Mouse (Mus musculus) adrenal gland, adult 2 months (tissue): ENCODE measurements at regions not wholly inside any gene's neighbourhood (a gene's known extent, or its start where the extent isn't known, plus 50 kb on each side); places are given as distances from the start of the nearest gene placed in this dataset.
"Not testable (repeated sequence)": the region's sequence is repeated elsewhere in the genome, so short reads cannot be mapped to it uniquely, and the experiment has no call there.

ENCODE experiments used
- DNase-seq: peaks from one replicate; pipeline ENCODE4 v3.0.0; 2021

DNA sequence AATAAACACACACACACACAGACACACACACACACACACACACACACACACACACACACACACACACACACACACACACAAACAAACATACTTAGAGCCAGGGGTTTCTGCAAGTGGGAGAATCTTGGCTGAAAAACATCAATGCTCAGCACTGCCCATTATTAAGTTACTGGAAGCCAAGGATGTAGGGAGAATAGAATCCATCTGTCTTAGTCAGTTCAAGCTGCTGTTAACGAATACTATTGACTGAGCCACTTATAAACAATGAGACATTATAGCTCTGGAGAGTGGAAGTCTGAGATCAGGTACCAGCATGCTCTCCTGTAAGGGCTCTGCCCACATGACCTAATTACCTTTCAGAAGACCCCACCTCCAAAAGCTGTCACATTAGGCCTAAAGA is 87.4 kb downstream of the Fam174b start:
- DNase-seq, result no peak

DNA sequence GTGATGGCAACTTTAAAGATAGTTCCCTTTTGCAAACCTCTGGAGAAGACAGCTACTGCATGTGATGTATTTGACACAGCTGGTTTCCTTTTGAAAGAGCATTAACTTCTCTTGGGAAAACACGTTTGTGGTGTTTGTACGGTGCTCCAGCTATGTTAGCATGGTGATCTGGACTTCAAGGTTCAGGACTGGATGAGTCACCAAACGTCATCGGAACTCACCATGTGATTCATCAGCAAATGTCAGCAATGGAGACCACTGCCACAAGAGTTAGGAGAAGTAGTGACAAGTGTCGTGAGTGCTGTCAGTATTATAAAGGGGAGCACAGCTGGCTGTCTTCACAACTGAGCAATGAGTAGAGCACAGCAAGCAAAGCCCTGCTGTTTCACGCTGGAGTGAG is 90.5 kb downstream of the Fam174b start:
- DNase-seq, result peak; percentile 65

DNA sequence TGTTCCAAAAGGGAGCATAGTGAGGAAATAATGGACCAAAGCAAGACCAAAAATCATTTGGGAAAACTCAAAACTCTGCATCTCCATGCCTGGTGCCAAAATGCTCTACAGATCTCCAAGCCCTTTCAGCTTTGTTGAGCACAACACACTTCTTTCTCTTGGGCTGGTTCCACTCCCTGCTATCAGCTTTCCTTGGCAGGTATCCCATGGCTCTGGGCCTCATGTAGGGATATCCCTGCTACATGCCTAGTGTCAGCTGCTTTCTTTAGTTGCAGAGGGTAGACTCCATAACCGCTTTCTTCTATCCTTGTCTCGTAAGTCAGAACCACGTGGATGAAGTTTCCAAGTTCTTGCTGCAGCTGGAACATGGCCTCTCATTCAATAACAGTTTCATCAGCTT is 100.3 kb downstream of the Fam174b start:
- DNase-seq, result no peak

DNA sequence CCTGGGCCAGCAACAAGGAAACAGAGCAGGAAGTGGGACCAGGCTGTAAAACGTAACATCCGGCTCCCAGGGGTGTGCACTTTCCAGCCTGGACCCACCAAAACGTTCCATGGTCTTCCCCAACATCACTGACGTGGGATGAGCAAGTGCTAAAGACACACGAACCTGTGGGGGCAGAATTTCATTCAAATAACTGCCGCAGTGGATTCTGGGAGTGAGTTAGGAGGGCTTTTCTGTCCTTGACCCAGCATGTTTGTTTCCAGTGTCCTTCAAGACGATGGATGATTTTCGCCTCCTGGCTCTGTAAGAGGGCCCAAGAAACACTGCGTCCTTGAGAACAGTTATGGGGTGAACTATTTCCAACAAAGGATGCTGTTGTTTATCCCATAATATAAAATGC is 112.1 kb downstream of the Fam174b start:
- no peak for DNase-seq

DNA sequence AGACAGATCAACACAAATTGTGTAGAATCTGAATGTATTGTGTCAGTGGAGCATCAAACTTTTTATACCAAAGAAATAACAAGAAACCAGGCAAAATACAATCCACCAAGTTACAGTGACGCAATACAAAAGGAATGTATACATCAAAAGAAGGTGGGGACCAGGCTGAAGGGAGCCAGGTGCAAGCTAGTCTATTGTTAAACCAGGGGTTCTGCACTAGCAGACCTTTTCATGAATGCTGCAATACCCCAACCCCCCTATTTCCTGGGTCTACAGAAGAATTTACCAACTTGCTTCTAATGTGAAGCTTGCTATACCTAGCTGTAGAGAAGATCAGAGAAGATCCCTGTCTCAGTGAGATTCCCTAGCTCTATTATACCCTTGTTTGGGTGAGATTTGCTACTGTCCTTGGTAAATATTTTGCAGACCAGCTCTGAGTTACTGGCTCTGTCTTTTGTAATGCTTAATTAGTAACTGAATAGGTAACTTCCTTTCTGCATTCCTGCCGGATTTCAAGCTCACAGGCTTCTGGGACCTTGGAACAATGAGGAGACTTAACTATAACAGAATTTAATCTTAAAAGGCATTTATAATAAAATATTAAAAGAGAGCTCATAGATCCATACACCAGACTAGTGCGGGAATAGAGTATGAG is 113.3 kb downstream of the Fam174b start:
- not testable (repeated sequence) for DNase-seq

DNA sequence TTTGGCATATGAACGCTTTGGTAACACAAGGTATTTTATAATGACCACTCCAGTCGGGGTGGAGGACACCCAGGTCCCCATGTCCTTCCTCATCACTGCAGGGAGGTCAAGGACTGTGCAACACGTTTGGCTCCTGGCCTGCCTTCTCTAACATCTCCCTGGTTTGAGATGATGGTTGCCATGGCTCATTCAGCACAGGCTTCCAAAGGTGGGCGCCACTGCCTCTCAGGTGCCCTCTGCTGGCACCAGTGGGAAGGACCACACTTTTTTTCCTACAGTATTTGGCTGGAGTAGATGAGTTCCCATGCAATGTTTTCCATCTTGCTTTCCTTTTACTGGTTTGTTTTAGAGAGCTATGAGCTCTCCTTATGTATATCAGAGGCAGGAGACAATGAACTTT is 115.4 kb downstream of the Fam174b start:
- DNase-seq, result peak; percentile 30

DNA sequence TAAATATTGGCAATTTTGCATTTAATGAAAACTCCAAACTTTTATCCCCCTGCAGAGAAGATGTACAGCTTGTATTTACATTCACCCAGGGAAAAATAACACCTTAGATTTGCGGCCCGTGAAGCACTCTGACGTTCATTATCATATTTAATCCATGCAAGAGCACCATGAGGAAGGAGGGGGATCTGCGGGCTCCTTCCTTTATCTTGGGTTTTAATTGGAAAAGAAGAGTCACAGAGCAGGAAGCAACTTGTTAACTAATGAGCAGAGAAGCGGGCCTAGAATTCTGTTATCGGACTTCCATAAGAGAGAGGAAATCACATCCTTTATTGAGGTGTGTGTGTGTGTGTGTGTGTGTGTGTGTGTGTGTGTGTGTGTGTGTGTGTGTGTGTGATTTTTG is 116.8 kb downstream of the Fam174b start:
- DNase-seq, result no peak

DNA sequence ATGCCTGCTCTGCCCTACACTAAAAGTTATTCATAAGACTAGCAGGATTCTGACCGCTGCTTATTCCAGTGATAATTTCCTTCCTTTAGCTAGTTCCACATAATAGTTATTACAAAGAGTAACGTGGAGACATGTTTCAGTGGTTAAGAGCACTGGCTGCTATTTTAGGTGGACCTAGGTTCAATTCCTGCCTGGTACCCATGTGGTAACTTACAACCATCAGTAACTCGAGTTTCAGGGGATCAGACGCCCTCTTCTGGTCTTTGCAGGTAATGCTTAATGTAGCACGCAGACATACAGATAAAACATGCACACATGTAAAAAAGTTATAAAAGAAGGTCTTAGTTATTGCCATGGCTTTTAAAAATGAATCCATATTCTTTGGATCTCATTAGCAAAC is 125.0 kb downstream of the Fam174b start:
- DNase-seq, result no peak

DNA sequence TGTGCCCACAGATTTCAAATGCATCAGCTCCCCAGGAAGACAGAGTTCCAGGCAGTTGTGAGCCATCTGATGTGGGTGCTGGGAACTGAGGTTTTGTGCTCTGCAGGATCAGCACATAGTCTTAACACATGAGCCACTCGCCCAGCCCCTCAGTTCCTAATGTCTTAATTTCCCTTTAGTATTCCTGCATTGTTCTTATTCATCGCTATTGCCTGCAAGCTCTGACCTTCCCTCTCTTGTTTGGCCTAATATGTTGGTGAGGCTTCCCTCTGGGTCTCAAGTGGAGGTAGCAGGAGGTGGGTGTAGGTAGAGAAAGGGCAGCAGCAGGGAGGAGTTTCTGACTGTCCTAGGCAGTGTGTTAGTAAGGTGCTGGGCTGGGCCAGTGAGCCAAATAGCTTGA is 132.1 kb downstream of the Fam174b start:
- no peak for DNase-seq

DNA sequence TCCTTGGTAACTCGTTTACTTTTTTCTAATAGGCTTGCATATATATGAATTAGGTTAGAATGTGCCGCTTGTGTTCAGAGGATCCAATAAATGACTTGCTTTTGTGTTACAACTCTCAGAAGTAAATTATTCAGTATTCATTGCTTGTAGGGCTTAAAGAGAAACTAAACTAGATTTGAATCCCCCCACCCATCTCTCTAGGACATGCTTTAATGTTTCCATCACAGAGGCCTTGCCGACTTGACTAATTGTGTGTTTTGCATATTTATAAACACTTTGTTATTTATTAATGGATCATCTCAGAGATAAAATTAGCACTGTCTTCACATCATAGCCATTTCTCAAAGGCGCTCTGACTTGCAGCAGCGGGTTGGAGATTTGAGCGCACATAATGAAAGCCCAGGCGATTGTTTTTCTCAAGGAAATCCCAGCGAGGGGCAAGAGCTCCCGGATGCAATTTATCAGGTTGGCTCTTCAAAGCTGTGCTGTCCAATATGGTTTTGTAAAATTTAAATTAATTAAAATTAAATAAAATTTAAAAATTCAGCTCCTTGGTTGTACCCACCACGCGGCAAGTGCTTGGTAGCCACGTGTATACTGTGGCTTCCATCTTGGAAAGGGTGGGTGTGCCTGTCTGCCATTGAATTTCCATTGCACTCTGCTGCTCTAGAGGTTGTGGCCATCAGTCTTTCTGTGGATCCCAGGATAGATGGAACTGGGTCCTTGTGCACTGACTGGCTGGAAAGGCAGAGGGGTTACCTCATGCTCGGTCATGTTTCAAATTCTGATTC is 132.0 kb downstream of the St8sia2 start:
- no peak for DNase-seq

DNA sequence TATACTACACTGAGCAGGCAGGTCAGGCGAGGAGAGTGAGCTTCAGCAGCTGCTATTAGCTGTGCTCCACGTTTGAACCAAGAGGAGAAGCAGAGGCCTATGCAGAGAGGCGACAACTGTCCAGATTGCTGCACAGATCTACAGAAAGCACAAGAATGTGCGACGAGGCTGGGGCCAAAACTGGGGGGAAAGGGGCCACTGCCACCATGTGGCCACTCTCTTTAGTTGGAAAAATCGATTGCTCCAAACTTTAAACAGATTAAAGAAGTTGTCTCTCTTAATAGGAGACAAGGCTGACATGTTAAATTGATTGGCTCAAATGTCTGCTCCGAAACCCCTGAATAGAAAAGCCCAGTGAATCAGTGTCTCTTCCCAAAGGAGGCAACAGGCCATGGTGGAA is 127.3 kb downstream of the St8sia2 start:
- DNase-seq, result no peak
